8 mouse cellular contexts compared by ENCODE assay signal in genomic region chr9:65752632-65753031, GRCm38 (mm10).
DNase-seq lines count a peak whose midpoint lies in the region; ATAC-seq and TF ChIP-seq lines count a peak whose summit lies in the region.
"Had no signal": no experiment of that assay in that cellular context is flagged by ENCODE, and none has a peak within 500 bp of the region (broad histone marks: within the 10 kb centered on the region; RNA-seq: fewer than 3 reads in every experiment).

No protein-coding gene starts in this region.

- H3K4me1 ChIP-seq in kidney, adult 2 months (ENCODE audit: control insufficient read depth, insufficient read depth, low read length), result 0 out of 2 replicates have a peak, but pooled peaks cover 3% of the 10 kb centered on the region
- peaks cover 0 to 3% of the 10 kb centered on the region in 2 experiments; a peak in 1 of 4 replicates for H3K4me1 ChIP-seq in CH12.LX (ENCODE audit: control insufficient read depth in 1 of 2, insufficient read depth in 2 of 2)
- no peaks in the 10 kb centered on the region for H3K4me1 ChIP-seq in small intestine, adult 2 months (ENCODE audit: control insufficient read depth, insufficient read depth, insufficient read length, low read length)
- peaks cover 16% of the 10 kb centered on the region for H3K4me1 ChIP-seq in midbrain, embryonic 15.5 days

- TF ChIP-seq POLR2A in kidney, adult 2 months (IDR thresholded peaks at IDR 0.05; ENCODE audit: low read depth, low read length), result no peak
- no peak for TF ChIP-seq POLR2A in CH12.LX (IDR thresholded peaks at IDR 0.05; ENCODE audit: low read depth, low read length)
- TF ChIP-seq POLR2A in small intestine, adult 2 months (IDR thresholded peaks at IDR 0.05; ENCODE audit: low read depth, low read length), result no peak

- no peak overlapping the region for H3K27ac ChIP-seq in kidney, adult 2 months (ENCODE audit: insufficient read depth, low read depth, low read length)
- H3K27ac ChIP-seq in CH12.LX (ENCODE audit: insufficient read depth, low read depth), result no peak overlapping the region
- H3K27ac ChIP-seq in small intestine, adult 2 months (ENCODE audit: insufficient read depth, low read depth, low read length), result no peak overlapping the region
- no peak overlapping the region for H3K27ac ChIP-seq in midbrain, embryonic 15.5 days

- TF ChIP-seq CTCF in kidney, adult 2 months (conservative IDR thresholded peaks at IDR 0.05; ENCODE audit: insufficient read depth, insufficient read length, low read depth, low read length), result peak; percentile 26; the same call in 1 of the 2 replicates
- TF ChIP-seq CTCF in CH12.LX (conservative IDR thresholded peaks at IDR 0.05 in 1 of 2, IDR thresholded peaks at IDR 0.05 in 1 of 2; ENCODE audit: low read depth in 2 of 2, low read length in 2 of 2), result peak in 1 of 2 experiments; percentile 52; a peak in 2 of 4 replicates
- peak; percentile 34; the same call in 1 of the 2 replicates for TF ChIP-seq CTCF in small intestine, adult 2 months (IDR thresholded peaks at IDR 0.05; ENCODE audit: extremely low read depth, insufficient read length, insufficient replicate concordance, low read depth, low read length)

- no peak overlapping the region for H3K4me3 ChIP-seq in kidney, adult 2 months (ENCODE audit: insufficient read depth, low read depth, low read length)
- H3K4me3 ChIP-seq in CH12.LX (replicated peaks in 1 of 3; ENCODE audit: low read depth in 2 of 3, low read length in 2 of 3, poor library complexity in 1 of 3), result no peak overlapping the region
- H3K4me3 ChIP-seq in small intestine, adult 2 months (ENCODE audit: low read depth, low read length), result no peak overlapping the region
- no peak overlapping the region for H3K4me3 ChIP-seq in midbrain, embryonic 15.5 days

- dilution Hi-C loops in CH12.LX (cut with MboI; ENCODE audit: extremely low pct_ligation_motif_present, extremely low pct_unique_long_range_greater_than_20kb, low sequenced_read_pairs), result no loop called here

- in situ Hi-C loops in CH12.LX (cut with MboI; ENCODE audit: low pct_ligation_motif_present, low pct_unique_long_range_greater_than_20kb, low sequenced_read_pairs), result no loop called here

- ATAC-seq in midbrain, embryonic 15.5 days (replicated peaks), result no peak

- H3K27me3 ChIP-seq in kidney, adult 2 months (replicated peaks; ENCODE audit: control insufficient read depth, insufficient read depth, low read length), result no peaks in the 10 kb centered on the region
- H3K27me3 ChIP-seq in CH12.LX (replicated peaks), result no peaks in the 10 kb centered on the region
- H3K27me3 ChIP-seq in small intestine, adult 2 months (ENCODE audit: control insufficient read depth, insufficient read depth, low read length), result no peaks in the 10 kb centered on the region
- no peaks in the 10 kb centered on the region for H3K27me3 ChIP-seq in midbrain, embryonic 15.5 days (replicated peaks)

- 96% methylated on average over 3 of the region's 3 CpGs for WGBS in kidney, adult 2 months
- whole genome bisulfite sequencing in small intestine, adult 2 months, result 77% methylated on average over 3 of the region's 3 CpGs
- 94% methylated on average over 3 of the region's 3 CpGs for WGBS in midbrain, embryonic 15.5 days

- H3K9me3 ChIP-seq in CH12.LX (replicated peaks; ENCODE audit: low read length), result no peaks in the 10 kb centered on the region
- H3K9me3 ChIP-seq in midbrain, embryonic 15.5 days, result no peaks in the 10 kb centered on the region

- H3K36me3 ChIP-seq in kidney, adult 2 months (ENCODE audit: control insufficient read depth, insufficient read depth, low read length), result no peaks in the 10 kb centered on the region
- peaks cover 0 to 13% of the 10 kb centered on the region in 2 experiments for H3K36me3 ChIP-seq in CH12.LX (replicated peaks in 1 of 2; ENCODE audit: control insufficient read depth in 1 of 2, insufficient read depth in 1 of 2, low read length in 1 of 2)
- no peaks in the 10 kb centered on the region for H3K36me3 ChIP-seq in small intestine, adult 2 months (ENCODE audit: control insufficient read depth, insufficient read depth, low read length)
- H3K36me3 ChIP-seq in midbrain, embryonic 15.5 days (replicated peaks), result no peaks in the 10 kb centered on the region

- DNase-seq in kidney, adult 2 months, result no peak
- DNase-seq in kidney, adult 11 months, result no peak
- DNase-seq in CH12.LX (ENCODE audit: extremely low read depth) (peak; percentile 12), ZHBTc4 (ENCODE audit: low read depth, low spot score) (peak; percentile 72)
- no peak for DNase-seq in cerebellum, adult 18-20 months
- DNase-seq: kidney, adult 9 months had no signal

- TF ChIP-seq RAD21 in CH12.LX (IDR thresholded peaks at IDR 0.05; ENCODE audit: low read depth, low read length), result peak; percentile 27

- H3K9ac ChIP-seq in CH12.LX (ENCODE audit: insufficient read depth, low read depth), result no peak overlapping the region
- H3K9ac ChIP-seq in midbrain, embryonic 15.5 days, result no peak overlapping the region

- H3K4me2 ChIP-seq in CH12.LX (ENCODE audit: insufficient read depth, low read depth, poor library complexity, severe bottlenecking), result no peak overlapping the region
- no peak overlapping the region for H3K4me2 ChIP-seq in midbrain, embryonic 15.5 days

- TF ChIP-seq EP300 in CH12.LX (IDR thresholded peaks at IDR 0.05; ENCODE audit: low read length), result no peak

- no peaks in the 10 kb centered on the region; the same call in 1 of the 2 replicates for H3K79me2 ChIP-seq in CH12.LX (replicated peaks; ENCODE audit: control insufficient read depth, extremely low read depth, insufficient read depth, poor library complexity, severe bottlenecking)

TF ChIP-seq in CH12.LX, 34 proteins besides CTCF, POLR2A, EP300 and RAD21:
- TF ChIP-seq SMC3 (IDR thresholded peaks at IDR 0.05; ENCODE audit: low read depth, low read length), result peak; percentile 22; the same call in 1 of the 2 replicates
- no peak for TF ChIP-seq ETS1 (conservative IDR thresholded peaks at IDR 0.05; ENCODE audit: low read depth, low read length)
- no peak for TF ChIP-seq JUN (IDR thresholded peaks at IDR 0.05; ENCODE audit: insufficient read depth, low read depth, low read length)
- no peak for TF ChIP-seq MAX (IDR thresholded peaks at IDR 0.05; ENCODE audit: low read length)

Comparison
In these comparisons a context has a peak if more than half of its experiments do, and no peak if none do; other contexts are left out.
1. DNase-seq: peak in CH12.LX (single experiment) and ZHBTc4 (single experiment); none in kidney, adult 2 months (single experiment), kidney, adult 11 months (single experiment) and cerebellum, adult 18-20 months (0 of 2).